Mouse (Mus musculus): ENCODE data around the gene Gprin2. TPM values are rescaled to one million over a fixed set of nuclear protein-coding genes. Genes with fewer than 3 reads are reported as not detected.

The Gprin2 gene
- 44.6 and 49.3 TPM in 2 replicates for total RNA-seq (2014; rRNA removed)
- polyA plus RNA-seq (2015; fragmentation: Nextera tagmentation; extraction: Ambion mirVana) = 7.2 and 7.7 TPM in 2 replicates

- H3K4me1 ChIP-seq (ENCODE audit: insufficient read depth, low read length) = peaks cover 12% of the 10 kb centered on the region
- WGBS = 3% methylated on average over 25 of the region's 52 CpGs
- peak within 1 kb of the TSS; percentile 66 for H3K4me2 ChIP-seq (ENCODE audit: low read depth, low read length, poor library complexity, severe bottlenecking)
- no peaks in the 10 kb centered on the region for H3K27me3 ChIP-seq (ENCODE audit: insufficient read depth, low read length)
- peak; percentile 11; the same call in 1 of the 2 replicates for TF ChIP-seq CTCF (IDR thresholded peaks at IDR 0.05)
- no peaks in the 10 kb centered on the region for H3K36me3 ChIP-seq (ENCODE audit: insufficient read depth, low read length)
- peak within 1 kb of the TSS; percentile 53 for H3K4me3 ChIP-seq (ENCODE audit: low read depth, low read length)
- peak within 1 kb of the TSS; percentile 84 for H3K27ac ChIP-seq (ENCODE audit: low read depth, low read length)
- peak; percentile 74 for ATAC-seq (ENCODE audit: low FRiP score)
- DNase-seq (ENCODE audit: low spot score) = peak; percentile 69
- H3K9me3 ChIP-seq (ENCODE audit: low read length) = no peaks in the 10 kb centered on the region
- peak within 1 kb of the TSS; percentile 72 for H3K9ac ChIP-seq (replicated peaks; ENCODE audit: low read length, poor library complexity, severe bottlenecking)
Observed at GRCm38 (mm10) chr14:34201231-34202035, at the start of gene Gprin2. Gene Gprin2, minus strand, starts transcription at chr14:34201653.

DNA sequence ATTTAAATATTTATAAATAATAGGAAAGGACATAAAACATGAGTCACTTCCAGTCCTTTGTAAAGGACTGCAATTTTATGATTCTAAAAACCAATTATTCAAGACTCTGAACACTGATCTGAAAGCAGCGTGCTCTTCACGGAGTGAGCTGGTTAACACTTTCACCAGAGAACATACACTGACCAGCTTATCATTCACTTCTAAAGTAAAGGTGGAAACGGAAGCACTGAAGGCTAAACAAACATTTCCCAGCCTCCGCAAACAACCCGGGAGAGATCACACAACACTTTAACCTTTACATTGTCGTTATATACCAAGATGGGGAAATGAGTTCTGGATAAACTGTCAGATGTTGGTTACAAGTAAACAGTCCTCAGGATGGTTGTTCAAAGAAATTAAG is 39.2 kb upstream of the Gprin2 start:
- no peak for ATAC-seq (ENCODE audit: low FRiP score)
- 84% methylated on average over 6 of the region's 6 CpGs for WGBS
- TF ChIP-seq CTCF (IDR thresholded peaks at IDR 0.05) = no peak
- DNase-seq (ENCODE audit: low spot score) = no peak
- Histone ChIP-seq H3K4me2 (ENCODE audit: low read depth, low read length, poor library complexity, severe bottlenecking) (no peak overlapping the region), H3K27ac (ENCODE audit: low read depth, low read length) (no peak overlapping the region), H3K4me1 (ENCODE audit: insufficient read depth, low read length) (no peaks in the 10 kb centered on the region), H3K36me3 (ENCODE audit: insufficient read depth, low read length) (no peaks in the 10 kb centered on the region), H3K9me3 (ENCODE audit: low read length) (no peaks in the 10 kb centered on the region), H3K4me3 (ENCODE audit: low read depth, low read length) (no peak overlapping the region), H3K27me3 (ENCODE audit: insufficient read depth, low read length) (no peaks in the 10 kb centered on the region), H3K9ac (replicated peaks; ENCODE audit: low read length, poor library complexity, severe bottlenecking) (no peak overlapping the region)

- no peak overlapping the region for H3K4me2 ChIP-seq (ENCODE audit: low read depth, low read length, poor library complexity, severe bottlenecking)
- ATAC-seq (ENCODE audit: low FRiP score) (no peak), DNase-seq (ENCODE audit: low spot score) (no peak)
Observed at GRCm38 (mm10) chr14:34240263-34240662, 38.8 kb upstream of the Gprin2 start.

GRCm38 (mm10) chr14:34234630-34235380 is 33.4 kb upstream of the Gprin2 start:
- WGBS = 2% methylated on average over 16 of the region's 16 CpGs
- no peaks in the 10 kb centered on the region for H3K27me3 ChIP-seq (ENCODE audit: insufficient read depth, low read length)
- H3K4me1 ChIP-seq (ENCODE audit: insufficient read depth, low read length) = peaks cover 4% of the 10 kb centered on the region; the same call in 1 of the 2 replicates
- ATAC-seq (ENCODE audit: low FRiP score) (peak; percentile 94), DNase-seq (ENCODE audit: low spot score) (peak; percentile 91)
- H3K4me2 ChIP-seq (ENCODE audit: low read depth, low read length, poor library complexity, severe bottlenecking) = peak overlapping the region; percentile 74
- peak overlapping the region; percentile 25 for H3K9ac ChIP-seq (replicated peaks; ENCODE audit: low read length, poor library complexity, severe bottlenecking)
- peak; percentile 95 for TF ChIP-seq CTCF (IDR thresholded peaks at IDR 0.05)
- peak overlapping the region; percentile 30 for H3K4me3 ChIP-seq (ENCODE audit: low read depth, low read length)
- no peaks in the 10 kb centered on the region for H3K9me3 ChIP-seq (ENCODE audit: low read length)
- no peak overlapping the region for H3K27ac ChIP-seq (ENCODE audit: low read depth, low read length)
- no peaks in the 10 kb centered on the region for H3K36me3 ChIP-seq (ENCODE audit: insufficient read depth, low read length)

More at GRCm38 (mm10) chr14:34240263-34240662, 38.8 kb upstream of the Gprin2 start:
- Histone ChIP-seq H3K4me1 (ENCODE audit: insufficient read depth, low read length) (no peaks in the 10 kb centered on the region), H3K27me3 (ENCODE audit: insufficient read depth, low read length) (no peaks in the 10 kb centered on the region), H3K36me3 (ENCODE audit: insufficient read depth, low read length) (no peaks in the 10 kb centered on the region), H3K9me3 (ENCODE audit: low read length) (no peaks in the 10 kb centered on the region), H3K9ac (replicated peaks; ENCODE audit: low read length, poor library complexity, severe bottlenecking) (no peak overlapping the region), H3K27ac (ENCODE audit: low read depth, low read length) (no peak overlapping the region), H3K4me3 (ENCODE audit: low read depth, low read length) (no peak overlapping the region)
- 86% methylated on average over 10 of the region's 10 CpGs for WGBS
- TF ChIP-seq CTCF (IDR thresholded peaks at IDR 0.05) = no peak

GRCm38 (mm10) chr14:34233846-34234245 is 32.4 kb upstream of the Gprin2 start:
- H3K27ac ChIP-seq (ENCODE audit: low read depth, low read length) = no peak overlapping the region
- no peak overlapping the region for H3K4me3 ChIP-seq (ENCODE audit: low read depth, low read length)
- no peaks in the 10 kb centered on the region for H3K27me3 ChIP-seq (ENCODE audit: insufficient read depth, low read length)
- H3K9ac ChIP-seq (replicated peaks; ENCODE audit: low read length, poor library complexity, severe bottlenecking) = no peak overlapping the region
- DNase-seq (ENCODE audit: low spot score) (no peak), ATAC-seq (ENCODE audit: low FRiP score) (no peak)
- H3K4me1 ChIP-seq (ENCODE audit: insufficient read depth, low read length) = peaks cover 4% of the 10 kb centered on the region; the same call in 1 of the 2 replicates
- 66% methylated on average over 4 of the region's 4 CpGs for WGBS
- H3K36me3 ChIP-seq (ENCODE audit: insufficient read depth, low read length) = no peaks in the 10 kb centered on the region
- H3K4me2 ChIP-seq (ENCODE audit: low read depth, low read length, poor library complexity, severe bottlenecking) = no peak overlapping the region
- TF ChIP-seq CTCF (IDR thresholded peaks at IDR 0.05) = no peak
- no peaks in the 10 kb centered on the region for H3K9me3 ChIP-seq (ENCODE audit: low read length)

Measured in midbrain, postnatal 0 days (tissue).